Mouse (Mus musculus): ENCODE data around the gene Dync1i2. TPM values are rescaled to one million over a fixed set of nuclear protein-coding genes. Genes with fewer than 3 reads are reported as not detected.
A peak's percentile ranks its signal among the peaks of the same experiment; 100 is the strongest.

Dync1i2 gene
- total RNA-seq, 2 experiments from 2014 or later, result 263 to 268 TPM

DNA sequence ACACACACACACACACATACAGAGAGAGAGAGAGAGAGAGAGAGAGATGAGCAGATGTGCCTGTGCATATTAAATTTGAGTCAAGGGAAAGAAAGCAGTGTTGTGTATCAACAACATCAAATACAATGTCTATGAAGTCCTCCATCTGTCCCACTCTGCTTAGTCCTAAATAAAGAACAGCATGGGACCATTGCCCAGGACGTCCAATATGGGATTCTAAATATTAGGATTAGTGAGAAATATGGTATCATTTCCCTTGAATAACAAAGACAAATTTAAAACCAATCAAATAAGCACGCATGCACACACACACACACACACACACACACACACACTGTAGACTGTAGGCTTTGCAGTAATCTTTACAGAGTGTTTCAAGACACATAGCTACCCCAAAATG, 9.6 kb upstream of the Dync1i2 start:
- intact Hi-C loops (cut with DNase I), result no loop called here
- DNase-seq, result no peak

DNA sequence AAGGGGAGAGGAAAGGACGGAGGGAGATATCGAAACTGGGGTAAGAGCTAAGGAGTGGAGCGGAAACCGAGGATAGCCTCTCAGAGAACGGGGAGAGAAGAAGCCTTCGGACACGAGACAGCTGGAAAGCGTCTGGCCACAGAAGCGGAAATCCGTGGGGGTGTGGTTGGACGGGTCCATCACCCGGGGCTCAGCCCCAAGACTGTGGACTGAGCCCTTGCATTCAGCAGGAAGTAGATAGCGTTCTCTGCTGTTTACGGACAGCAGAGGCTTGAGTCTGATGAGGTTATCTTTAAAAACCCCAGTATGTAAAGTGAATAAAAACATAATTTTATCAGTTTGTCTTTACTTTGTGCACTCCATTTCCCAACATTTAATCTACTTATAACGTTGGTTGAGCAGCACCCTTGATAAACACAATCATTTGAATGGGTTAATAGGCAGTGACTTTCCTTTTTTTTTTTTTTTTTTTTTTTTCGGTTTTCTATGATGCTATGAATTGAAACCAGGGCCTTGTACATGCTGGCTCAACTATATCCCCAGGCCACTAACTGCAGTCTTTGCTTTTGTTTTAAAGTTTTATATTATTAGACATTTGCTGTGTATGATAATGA, 7.6 kb upstream of the Dync1i2 start:
- DNase-seq, result no peak
- intact Hi-C loops (cut with DNase I), result no loop called here

DNA sequence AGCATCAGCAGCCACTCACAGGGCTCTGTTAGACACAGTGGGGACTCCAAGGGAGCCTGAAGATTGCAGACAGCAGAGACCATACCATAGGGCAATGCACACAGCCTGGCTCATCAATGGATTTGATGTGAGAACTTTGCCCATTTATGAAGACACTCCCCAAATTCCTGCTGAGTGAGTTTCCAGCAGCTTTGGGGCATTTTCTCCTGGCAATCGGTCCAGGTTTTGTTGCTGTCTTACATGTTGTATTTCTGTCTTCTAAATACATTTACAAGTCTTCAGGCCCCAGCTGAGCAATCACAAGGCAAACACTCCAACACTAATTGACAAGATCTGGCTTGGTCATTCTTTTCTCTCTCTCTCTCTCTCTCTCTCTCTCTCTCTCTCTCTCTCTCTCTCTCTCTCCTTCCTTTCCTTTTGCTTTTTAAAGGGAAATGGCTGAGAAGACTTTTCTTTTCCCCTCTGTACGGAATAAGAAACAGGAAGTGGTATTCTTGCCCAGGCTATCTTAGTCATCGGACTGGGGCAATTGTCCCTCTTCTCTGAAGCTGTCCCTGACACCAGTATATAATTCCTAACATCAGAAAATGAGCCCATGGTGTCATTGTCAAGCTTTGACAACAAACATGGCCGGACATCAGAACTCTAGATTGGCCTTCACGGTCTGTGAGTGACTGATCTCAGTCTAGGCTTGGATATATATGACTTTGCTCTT, 2.3 kb upstream of the Dync1i2 start:
- DNase-seq, result no peak
- intact Hi-C loops (cut with DNase I), result no loop called here

DNA sequence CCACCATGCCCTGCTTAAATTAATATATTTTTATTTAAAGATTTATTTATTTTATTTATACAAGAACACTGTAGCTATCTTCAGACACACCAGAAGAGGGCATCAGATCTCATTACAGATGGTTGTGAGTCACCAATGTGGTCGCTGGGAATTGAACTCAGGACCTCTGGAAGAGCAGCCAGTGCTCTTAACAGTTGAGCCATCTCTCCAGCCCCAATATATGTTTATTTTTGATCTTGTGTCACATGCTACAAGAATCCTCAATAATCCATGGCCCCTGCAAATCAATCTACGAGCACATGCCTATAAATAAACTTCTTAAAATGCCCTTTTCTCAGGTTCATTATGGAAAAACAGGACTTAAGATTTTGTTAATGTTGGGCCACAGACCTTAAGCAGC, 410 bp upstream of the Dync1i2 start:
- intact Hi-C loops (cut with DNase I), result no loop called here
- no peak for DNase-seq

DNA sequence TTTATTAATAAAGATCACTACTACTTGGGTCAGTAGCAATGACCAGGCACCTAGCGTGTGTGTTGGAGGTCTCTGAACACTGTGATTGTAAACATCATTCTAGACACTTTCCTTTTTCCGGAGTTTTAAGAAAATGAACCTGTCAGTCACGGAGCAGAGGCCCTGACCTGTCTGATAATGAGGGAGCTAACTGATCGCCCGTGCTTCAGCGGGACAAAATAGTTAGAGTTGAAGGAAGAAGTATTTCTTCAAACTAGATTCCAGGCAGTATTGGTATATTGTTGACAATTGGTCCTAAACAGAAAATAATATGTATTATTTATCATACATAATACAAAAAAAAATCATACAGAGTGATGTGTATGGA, 837 bp downstream of the Dync1i2 start:
- DNase-seq, result no peak
- intact Hi-C loops (cut with DNase I), result no loop called here

DNA sequence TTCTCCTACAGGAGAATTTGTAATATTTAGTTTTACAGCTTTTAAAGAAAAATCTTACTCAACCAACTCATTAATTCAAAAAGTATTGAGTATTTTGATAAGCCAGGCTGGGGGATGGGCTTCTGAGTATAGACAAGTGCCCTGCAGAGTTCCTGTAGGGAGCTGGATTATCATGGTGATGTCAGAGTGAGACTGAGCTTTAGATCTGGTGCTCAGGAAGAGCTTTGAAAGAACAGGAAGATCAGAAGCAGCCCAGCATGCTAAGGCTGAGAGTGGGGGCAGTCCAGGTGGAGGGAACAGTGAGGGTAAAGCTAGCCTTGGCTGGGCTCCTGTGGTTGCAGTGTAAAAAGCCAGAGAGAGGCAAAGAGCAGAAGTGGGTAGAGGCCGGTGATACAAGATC, 9.5 kb downstream of the Dync1i2 start:
- no peak for DNase-seq
- intact Hi-C loops (cut with DNase I), result loop anchor here (10.0 kb wide), 1 partner anchor 66 kb away; no protein-coding TSS in a partner anchor

DNA sequence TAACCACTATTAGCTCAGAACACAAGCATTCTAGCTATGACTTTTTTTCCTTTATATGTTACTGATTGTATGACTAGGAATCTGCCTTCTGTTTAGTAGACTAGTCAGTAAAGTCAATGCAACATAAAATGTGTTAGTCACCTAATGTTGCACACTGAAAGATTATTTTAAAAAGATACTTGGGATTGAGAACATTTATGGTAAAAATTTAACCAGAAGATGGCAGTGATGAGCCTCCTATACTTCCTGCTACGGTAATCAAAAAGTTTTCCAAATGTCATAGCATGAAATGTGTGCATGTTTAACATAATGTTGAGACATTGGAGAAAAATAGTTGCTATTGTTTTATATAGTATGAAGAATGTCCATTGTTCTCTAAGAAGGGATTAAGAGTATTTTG, 15.9 kb downstream of the Dync1i2 start:
- no peak for DNase-seq
- intact Hi-C loops (cut with DNase I), result loop anchor here (10.0 kb wide), 1 partner anchor 73 kb away; no protein-coding TSS in a partner anchor

DNA sequence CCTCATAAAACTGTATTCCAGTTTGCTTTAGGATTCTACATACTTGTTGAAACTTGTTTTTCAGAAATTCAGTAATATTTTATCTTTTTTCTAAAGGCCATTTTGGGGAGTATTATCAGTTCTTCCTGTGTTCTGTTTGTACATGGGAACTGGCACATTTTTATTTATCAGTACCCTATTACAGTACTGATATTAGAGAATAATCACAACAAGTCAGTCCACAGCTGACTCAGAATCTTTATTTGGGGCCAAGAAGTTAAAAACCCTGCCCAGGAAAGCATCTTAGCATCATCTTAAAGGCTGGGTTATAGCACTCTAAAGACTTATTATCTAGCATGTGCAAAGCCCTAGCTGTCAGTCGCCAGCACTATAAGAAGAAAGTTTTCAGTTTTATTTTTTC, 18.1 kb downstream of the Dync1i2 start:
- intact Hi-C loops (cut with DNase I), result loop anchor here (10.0 kb wide), 1 partner anchor 75 kb away; no protein-coding TSS in a partner anchor

DNA sequence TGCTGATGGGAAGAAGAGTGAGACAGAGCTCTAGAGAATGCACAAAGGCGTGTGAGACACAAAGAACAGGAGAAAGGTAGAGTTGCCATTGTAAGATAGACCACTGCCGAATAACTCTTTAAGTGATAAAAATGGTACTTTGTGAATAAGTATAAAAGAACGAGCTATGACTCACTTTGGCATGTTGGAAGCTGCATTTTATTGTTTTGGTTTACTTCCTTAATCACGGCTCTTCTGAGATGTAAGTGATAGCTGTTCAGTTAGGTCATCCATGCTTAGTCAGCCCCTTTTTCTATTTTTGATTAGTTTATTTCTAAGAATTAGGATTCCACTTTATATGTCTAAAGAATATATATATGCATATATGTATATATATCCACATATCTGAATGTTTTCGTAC, 20.4 kb downstream of the Dync1i2 start:
- no peak for DNase-seq
- intact Hi-C loops (cut with DNase I), result no loop called here

More for the DNA sequence above, 18.1 kb downstream of the Dync1i2 start:
- no peak for DNase-seq

DNA sequence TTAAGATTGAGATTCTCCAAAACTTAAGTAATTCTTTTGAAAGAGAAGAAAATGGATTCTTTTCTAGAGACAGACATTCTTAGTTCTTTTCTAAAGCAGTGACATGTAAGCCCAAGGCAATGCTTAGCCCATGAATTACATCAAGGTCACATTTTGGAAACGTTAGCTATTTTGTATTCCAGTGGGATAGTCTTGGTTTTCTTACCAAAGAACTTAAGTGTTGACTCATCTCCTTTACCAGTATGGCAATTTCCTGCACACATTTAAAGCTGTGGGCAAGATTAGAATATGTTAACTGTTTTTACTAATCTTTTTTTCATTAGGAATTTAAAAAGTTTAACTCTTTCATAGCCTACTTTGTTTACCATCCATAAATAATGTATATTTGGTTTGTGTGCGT, 21.5 kb downstream of the Dync1i2 start:
- intact Hi-C loops (cut with DNase I), result no loop called here
- no peak for DNase-seq

DNA sequence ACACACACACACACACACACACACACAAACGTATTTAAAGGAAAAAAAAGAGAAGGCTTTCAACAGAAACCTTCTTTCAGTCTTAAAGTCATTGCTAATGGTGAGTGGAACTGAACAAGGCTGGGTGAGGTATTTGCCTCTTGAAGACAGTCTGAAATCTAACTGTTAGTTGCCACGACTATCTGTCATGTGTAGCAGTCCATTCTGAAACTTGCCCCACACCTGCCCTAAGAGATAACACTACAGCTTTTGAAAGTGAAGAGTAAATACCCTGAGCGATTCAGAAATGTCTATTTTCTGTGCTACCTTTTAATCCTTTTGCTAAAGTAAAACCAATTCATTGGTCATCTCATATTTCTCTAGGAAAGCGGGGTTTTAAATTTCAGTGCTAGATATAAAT, 23.9 kb downstream of the Dync1i2 start:
- DNase-seq, result no peak
- intact Hi-C loops (cut with DNase I), result no loop called here

DNA sequence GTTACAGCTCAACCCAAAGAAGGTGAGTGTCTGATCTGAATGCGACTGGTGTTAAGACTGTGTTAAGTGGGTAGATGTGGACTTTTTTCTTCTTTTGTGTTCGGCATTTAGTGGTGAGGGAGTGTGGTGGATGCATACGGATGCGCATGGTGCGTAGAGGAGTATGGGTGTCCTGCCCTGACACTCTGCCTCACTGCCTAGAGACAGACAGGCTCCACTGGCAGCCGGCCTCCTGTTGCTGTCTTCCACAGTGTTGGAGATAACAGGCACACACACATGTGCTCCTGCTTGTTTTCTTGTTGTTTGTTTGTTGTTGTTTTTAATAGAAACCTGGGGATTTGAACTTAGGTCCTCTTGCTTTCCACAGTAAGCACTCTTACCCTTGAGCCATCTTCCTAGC, 24.5 kb downstream of the Dync1i2 start:
- no peak for DNase-seq
- intact Hi-C loops (cut with DNase I), result no loop called here

DNA sequence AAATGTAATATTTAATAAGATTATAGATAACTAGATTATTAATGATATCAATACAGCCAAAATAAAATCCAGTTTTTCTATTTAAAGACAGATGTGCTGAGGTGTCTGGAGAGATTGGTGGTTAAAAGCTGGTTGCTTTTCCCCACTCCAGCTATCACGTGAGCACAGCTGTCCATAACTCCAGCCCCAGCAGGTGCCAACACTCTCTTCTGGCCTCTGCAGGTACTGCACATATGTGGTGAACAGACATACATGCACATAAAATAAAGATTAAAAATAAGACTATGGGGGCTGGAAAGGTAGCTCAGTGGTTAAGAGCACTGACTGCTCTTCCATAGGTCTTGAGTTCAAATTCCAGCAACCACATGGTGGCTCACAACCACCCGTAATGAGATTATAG, 30.0 kb downstream of the Dync1i2 start:
- intact Hi-C loops (cut with DNase I), result loop anchor here (10.0 kb wide), 1 partner anchor 303 kb away; the partner anchor contains the start of gene Dlx2
- DNase-seq, result no peak

DNA sequence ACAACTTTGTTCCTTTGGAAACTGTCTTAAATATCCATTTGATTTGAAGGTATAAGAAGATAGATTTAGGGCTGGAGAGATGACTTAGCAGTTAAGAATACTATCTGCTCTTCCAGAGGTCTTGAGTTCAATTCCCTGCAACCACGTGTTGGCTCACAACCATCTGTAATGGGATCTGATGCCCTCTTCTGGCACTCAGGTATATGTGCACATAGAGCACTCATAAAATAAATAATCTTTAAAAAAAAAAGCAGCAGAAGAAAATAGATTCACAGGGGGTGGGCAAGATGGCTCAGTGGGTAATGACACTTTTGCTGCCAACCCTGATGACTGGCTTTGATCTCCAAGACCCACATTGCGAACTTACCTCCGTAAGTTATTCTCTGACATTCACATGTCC, 30.7 kb downstream of the Dync1i2 start:
- intact Hi-C loops (cut with DNase I), result loop anchor here (10.0 kb wide), 1 partner anchor 303 kb away; the partner anchor contains the start of gene Dlx2
- no peak for DNase-seq

DNA sequence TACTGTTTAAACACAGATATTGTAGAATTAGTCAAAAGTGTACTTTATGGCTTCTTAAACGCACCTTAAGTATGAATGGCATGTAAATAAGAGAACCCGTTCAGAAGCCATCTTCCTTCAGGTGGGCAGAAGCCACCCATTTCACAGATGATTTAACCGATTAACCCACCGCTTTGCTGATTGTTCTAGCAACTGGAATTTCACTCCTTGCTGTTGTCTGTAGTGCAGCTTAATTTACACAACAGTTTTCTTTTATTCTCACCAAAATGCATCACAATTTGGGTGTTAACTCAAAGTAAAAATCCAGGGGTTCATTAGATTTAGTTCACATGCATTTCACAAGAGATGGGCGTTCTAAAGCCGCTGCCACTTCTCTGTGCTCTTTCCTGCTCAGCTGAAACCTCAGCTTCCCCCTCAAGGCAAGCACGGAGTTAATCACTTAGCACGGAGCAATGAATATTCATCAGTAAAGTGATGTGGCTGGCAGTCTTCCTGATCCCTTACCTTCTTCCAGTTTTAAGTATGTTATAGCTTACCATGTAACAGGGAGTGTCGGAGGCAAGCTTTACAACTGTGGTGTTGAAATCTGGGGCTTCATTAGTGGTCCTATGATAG, 31.7 kb downstream of the Dync1i2 start:
- DNase-seq, result peak; percentile 17
- intact Hi-C loops (cut with DNase I), result loop anchor here (10.0 kb wide), 1 partner anchor 302 kb away; the partner anchor contains the start of gene Dlx2

DNA sequence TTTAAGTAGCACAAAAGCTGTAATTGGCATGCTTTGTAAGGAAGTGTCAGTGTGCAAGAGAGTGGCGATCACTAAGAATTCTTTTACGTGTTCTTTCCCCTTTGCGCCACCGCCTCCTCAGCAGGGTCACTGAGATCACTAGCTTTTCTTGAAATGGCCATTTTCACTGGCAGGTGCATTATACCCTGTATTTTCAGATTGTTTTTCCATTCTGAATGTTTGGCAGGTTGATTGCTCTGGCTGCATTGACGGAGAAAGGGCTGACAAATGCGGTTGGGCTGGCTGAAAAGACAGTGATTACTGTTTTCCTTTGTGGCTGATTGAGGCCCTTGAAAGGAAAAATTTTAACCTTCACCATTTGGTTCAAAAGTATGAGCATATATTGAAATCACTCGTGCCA, 33.3 kb downstream of the Dync1i2 start:
- DNase-seq, result peak; percentile 26

DNA sequence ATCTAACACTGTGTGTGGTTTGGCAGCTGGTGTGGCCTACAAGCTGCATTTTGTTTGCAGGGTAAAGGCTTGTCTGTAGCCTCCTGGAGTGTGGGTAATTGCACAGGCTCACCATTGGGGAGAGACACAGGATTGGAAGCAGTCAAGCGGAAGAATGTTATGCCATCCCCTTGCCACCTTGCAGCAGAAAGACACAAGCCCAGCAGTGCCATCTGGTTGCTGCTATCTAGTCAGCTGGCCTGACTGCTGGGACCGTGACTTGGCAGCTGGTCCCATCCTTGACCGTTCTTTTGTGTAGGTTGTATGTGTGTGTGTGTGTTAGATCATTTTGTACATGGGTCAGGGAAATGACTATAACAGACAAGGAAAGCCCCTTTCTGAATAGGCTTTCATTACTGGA, 33.9 kb downstream of the Dync1i2 start:
- intact Hi-C loops (cut with DNase I), result loop anchor here (10.0 kb wide), 1 partner anchor 299 kb away; the partner anchor contains the start of gene Dlx2
- peak; percentile 93 for DNase-seq

More for the DNA sequence above, 33.3 kb downstream of the Dync1i2 start:
- intact Hi-C loops (cut with DNase I), result loop anchor here (10.0 kb wide), 1 partner anchor 300 kb away; the partner anchor contains the start of gene Dlx2

DNA sequence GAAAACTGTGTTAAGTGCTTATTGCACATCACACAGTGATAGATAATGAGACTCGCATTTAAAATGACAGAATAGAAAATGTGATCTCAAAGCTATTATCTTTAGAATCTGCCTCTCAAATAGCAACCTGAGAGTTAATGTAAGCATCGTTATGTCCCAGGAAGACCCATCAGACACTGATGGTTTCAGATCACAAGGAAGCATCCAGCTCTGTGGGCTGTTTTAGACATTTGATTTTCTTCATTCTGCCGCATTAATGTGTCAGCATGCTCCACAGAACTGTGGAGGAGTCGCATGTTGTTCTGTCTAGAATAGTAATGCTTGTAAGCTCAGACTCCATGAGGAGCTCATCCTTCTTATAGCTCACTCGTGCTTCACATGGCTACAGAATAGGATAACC, 34.6 kb downstream of the Dync1i2 start:
- intact Hi-C loops (cut with DNase I), result loop anchor here (10.0 kb wide), 1 partner anchor 299 kb away; the partner anchor contains the start of gene Dlx2
- DNase-seq, result no peak

DNA sequence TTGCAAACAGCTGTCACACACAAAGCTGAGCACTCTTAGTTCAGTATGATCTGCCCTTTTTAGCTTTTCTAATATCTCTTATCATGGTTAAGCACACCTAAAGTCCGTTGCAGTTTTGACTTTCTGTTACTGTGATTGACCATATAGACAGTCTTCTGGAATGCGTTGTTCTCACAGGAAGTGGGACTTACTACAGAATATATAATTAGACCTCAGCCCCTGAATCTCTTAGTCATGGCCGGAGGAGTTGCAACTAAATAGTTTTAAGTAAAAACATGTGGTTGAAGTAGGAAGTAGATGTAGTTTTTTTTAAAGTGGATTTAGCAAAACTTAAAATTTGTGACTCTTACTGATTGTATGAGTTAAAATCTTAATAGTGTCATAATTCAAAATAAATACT, 36.6 kb downstream of the Dync1i2 start:
- intact Hi-C loops (cut with DNase I), result loop anchor here (10.0 kb wide), 1 partner anchor 297 kb away; the partner anchor contains the start of gene Dlx2
- no peak for DNase-seq

DNA sequence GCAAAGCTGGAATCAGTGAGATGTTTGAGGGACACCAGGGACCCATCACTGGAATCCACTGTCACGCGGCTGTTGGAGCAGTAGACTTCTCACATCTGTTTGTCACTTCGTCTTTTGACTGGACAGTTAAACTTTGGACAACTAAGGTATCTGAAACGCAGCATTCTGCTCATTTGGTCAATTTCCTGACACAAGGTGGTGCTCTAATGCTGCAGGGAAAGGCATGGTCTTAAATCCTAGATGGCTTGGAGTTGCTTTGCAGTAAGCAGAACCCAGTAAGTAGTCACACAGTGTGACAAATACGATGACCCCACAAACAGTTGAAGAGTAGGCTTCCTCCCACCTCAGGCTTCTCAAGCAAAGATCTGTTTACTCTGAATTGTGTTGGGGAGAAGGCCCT, 39.3 kb downstream of the Dync1i2 start:
- intact Hi-C loops (cut with DNase I), result loop anchor here (10.0 kb wide), 2 partner anchors 274 to 564 kb away; partner anchors contain the start of gene Dlx1
- no peak for DNase-seq

DNA sequence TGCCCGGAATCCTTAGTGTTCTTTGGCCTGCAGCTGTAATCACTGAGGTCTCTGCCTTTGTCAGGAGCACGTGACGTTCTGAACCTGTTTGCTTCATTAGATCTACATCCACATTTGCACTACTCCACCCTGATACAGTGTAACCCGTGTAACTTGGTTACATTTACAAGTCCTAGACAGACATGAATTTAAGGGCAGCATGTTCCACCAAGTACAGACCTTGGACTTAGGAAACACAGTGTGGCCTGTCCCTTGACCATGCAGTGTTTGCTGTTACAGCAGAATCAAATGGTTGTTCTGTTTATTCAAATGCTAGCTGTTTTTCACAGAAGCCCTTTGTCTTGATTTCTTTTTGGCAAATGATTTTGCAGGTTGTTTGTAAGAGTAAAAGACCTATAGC, 43.3 kb downstream of the Dync1i2 start:
- intact Hi-C loops (cut with DNase I), result loop anchor here (10.0 kb wide), 2 partner anchors 270 to 560 kb away; partner anchors contain the start of gene Dlx1
- DNase-seq, result no peak

All from left cerebral cortex, postnatal 4 days (tissue).